Mouse (Mus musculus) urinary bladder, postnatal 36 days (tissue): ENCODE data around the gene Disp1.

Source experiments
- DNase-seq, 2 experiments: peaks; one replicate each; pipeline ENCODE4 v3.0.0; 2022; ENCODE audit warnings: low spot score in 2 of 2, mixed read lengths in 1 of 2

Gene Disp1

GRCm38 (mm10) chr1:183200926-183201325 lies 20.4 kb downstream of the Disp1 start:
- DNase-seq = no peak

GRCm38 (mm10) chr1:183194763-183195162 lies 26.6 kb downstream of the Disp1 start:
- DNase-seq = no peak

DNA sequence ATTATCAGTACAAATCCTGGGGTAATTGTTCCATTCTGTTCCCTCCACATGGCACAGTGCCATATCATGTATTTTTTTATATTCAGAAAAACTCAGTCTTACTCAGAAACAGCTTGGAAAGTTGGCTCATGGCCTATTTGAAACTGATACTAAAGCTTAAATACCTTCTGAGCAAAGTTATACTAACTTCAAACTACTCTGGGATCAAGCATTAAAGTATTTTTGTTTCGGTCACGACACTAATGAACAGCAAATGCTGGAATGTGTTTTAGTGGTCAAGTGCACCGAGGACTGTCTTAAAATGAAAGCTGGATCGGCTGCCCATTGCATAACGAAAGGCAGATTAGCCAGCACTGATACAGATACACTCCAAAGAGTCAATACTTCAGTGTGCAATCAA lies 27.2 kb downstream of the Disp1 start:
- no peak for DNase-seq

- no peak for DNase-seq
Observed at GRCm38 (mm10) chr1:183191398-183191797, 29.9 kb downstream of the Disp1 start.

DNA sequence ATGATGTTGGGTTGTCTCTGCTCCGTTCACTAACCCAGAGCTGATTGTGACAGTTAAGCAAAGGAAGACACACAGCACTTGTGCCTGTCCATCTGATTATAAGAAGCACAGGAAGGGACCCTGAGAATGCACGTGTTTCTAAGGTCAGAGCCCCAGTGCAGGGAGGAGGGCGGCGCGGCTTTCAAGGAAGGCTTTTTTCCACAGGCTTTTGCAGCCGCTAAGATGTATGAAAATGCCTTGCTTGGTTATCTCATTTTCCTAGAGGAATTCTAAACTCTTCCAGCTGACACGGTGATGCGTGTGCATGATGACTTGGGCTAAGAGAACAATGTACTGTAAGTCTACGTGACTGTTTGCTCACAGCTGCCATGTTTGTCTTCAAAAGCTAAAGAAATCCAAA lies 30.9 kb downstream of the Disp1 start:
- no peak for DNase-seq

- no peak for DNase-seq
Observed at GRCm38 (mm10) chr1:183189014-183189662, 32.2 kb downstream of the Disp1 start.

GRCm38 (mm10) chr1:183188115-183189013 lies 33.0 kb downstream of the Disp1 start:
- DNase-seq = no peak

- no peak for DNase-seq
Observed at GRCm38 (mm10) chr1:183185560-183185959, 35.8 kb downstream of the Disp1 start.

GRCm38 (mm10) chr1:183184681-183185080 lies 36.6 kb downstream of the Disp1 start:
- no peak for DNase-seq

- DNase-seq = no peak
Observed at GRCm38 (mm10) chr1:183183565-183183964, 37.8 kb downstream of the Disp1 start.

- DNase-seq = no peak
Observed at GRCm38 (mm10) chr1:183182641-183183414, 38.5 kb downstream of the Disp1 start.

DNA sequence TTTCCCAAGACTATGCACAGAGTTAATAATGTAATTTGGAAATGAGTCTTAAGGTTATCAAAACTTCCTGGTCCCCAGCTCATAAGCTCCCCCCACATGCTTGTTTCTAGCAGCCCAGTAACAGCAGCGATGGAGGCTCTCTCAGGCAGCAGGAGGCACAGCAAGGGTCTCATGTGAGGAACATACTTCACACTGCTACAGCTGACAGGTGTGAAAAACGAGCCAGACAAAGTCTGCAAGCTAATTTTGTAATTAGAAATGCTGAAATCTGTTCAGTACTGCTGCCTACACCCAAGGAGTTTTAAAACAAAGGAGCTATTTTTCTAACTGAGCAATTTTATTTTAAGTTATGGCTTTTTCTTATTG lies 40.3 kb downstream of the Disp1 start:
- DNase-seq = no peak

DNA sequence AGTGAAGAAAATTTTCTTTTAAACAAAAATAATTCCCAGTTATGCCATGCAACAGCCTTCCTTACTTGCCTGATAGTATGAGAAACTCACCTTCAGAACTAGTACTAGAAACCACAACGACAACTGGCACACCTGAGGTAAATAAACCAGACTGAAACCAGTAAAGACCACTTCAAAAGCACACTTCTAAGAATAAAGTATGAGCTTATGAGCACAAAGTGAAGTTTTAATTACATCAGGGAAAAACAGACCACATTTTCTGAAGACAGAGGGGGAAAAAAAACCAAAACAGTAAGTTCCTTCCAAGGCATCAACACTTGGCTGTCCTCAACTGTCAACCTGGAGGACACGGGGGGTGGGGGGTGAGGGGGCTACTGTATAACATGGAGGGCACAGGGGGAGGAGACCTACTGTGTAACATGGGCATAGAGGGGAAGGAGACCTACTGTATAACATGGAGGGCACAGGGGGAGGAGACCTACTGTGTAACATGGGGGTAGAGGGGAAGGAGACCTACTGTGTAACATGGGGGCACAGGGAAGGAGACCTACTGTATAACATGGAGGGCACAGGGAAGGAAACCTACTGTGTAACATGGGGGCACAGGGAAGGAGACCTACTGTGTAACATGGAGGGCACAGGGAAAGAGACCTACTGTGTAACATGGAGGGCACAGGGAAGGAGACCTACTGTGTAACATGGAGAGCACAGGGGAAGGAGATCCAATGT lies 40.9 kb downstream of the Disp1 start:
- DNase-seq = no peak

DNA sequence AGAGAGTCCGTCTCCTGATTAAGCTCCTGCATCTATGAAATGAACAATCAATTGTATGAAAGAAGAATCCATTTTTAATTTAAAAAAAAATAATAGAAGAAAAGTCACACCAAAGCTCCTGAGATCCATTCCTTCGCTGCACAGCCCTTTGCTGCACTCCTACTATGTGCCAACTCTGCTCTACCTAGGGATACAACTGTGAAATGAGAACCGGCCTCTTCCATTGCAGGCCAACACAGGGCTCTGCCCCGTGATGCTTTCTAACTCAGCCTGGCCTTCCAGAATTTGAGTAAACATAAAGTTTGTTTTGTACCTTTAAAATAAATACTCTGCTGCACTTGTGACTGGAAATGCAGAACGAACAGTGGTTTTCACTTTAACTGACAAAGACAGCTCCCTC lies 42.0 kb downstream of the Disp1 start:
- DNase-seq = no peak

DNA sequence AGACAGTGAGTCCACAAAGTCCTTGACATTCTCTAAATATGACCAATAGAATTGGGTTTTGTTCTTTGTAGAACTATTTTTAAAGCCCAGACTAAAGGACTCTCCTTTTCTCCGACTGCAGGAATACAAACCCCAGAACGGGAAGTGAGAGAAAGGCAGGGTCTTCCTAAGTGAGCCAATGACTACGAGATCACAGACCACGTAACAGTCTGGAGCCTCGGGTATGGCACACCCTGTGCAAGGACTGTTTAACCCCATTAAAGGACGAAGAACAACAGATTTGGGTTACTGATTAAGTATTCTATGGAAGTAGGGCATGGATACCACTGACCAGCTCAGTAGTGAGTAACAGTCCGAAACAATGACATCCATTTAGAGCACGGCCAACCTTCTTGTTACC lies 46.1 kb downstream of the Disp1 start:
- no peak for DNase-seq

DNA sequence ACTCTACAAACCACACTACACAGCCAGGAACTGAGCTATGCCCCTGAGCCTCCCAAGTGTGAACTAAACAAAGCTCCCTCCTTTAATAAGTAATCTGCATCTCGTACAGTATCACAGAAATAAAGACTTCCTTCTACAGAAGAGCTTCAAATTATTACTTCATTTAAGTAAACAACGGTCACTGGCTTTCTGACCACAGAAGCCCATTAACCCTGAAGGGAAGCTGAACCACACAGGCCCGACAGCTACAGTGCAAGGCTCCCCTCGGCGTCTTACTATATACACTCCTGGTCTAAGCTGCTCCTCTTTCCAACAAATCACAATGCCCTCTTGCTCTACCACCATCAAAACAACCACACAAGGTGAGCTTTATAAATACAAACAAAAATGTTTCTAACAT lies 50.2 kb downstream of the Disp1 start:
- no peak for DNase-seq

- no peak for DNase-seq
Observed at GRCm38 (mm10) chr1:183168465-183168864, 52.9 kb downstream of the Disp1 start.

DNA sequence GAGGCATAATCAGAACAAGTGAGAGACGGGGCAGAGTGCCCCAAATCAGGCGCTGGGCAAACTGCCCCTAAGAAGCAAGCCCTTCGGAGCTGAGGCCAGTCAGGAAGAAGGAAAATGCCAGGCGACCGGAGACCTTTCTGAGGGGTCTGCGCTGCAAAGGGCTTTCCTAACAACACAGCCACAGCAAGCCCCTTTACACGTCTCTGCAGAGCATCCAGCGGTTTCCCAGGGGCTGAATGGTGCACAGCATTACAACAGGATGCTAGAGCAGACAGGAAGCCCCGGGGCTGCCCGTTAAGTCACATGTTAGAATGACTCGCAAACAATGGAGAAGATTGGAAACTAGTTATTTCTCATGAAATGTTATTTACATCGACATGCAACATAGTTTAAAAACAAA lies 53.5 kb downstream of the Disp1 start:
- no peak for DNase-seq

DNA sequence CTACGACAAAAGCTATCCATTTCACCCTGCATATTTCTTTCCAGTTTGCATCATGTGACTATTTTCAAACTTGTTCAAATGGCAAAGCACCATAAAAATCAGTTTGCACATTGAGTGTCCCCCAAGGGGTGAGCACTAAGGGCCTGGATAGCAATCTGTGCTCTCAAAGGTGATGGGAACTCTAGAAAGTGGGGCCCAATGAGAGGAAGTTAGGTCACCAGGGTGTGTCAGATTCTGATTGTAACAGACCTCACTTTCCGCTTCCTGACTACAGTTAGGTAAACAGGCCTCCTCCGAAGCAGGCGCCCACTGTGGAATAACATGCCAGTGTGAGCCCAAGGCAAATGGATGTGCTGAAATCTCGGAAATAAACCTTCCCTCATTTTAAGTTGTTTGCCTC lies 54.6 kb downstream of the Disp1 start:
- DNase-seq = no peak

DNA sequence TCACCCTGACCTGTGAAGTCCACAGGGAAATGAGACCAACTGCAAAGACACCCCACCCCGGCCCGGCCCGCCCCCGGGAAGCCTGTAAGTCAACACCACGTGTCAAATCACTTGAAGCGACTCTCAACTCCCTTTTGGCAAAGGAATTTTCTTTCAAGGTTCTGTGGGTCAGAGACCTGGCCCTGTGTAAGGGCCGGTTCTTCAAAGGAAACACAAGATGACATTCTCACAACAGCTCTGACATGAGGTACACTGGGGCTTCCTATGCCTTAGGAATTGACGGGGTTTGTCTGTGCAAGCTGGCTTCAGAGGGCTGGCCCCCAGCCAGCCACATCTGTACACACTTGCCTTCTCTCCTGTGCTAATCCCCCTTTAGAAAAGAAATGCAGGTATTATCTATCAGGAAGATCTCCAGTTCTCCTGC lies 56.7 kb downstream of the Disp1 start:
- no peak for DNase-seq

DNA sequence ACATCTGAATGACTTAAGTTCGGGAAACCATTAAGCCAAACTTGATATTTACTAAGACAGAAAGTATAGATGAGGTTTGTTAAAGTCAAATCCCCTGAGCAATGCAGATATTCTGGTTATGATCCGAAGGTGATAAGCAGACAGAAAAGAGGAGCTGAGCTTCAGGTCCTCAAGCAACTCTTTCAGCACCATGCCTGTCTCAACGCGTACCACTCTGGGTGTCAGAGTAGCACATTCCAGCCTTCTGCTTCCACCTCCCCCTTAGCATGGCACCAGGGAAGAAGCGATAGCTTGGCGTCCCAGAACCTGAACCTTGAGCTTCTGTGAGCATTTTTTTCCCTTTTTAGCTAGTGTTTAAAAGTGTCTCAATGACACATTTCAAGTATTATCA lies 57.1 kb downstream of the Disp1 start:
- no peak for DNase-seq
